Mouse (Mus musculus): ENCODE measurements around the gene Mapk9. TPM values are rescaled to one million over a fixed set of nuclear protein-coding genes. Genes with fewer than 3 reads are reported as not detected.

The Mapk9 gene
- 75.0 and 81.6 TPM in 2 replicates for polyA plus RNA-seq (2015; fragmentation: Nextera tagmentation; extraction: Ambion mirVana)

DNA sequence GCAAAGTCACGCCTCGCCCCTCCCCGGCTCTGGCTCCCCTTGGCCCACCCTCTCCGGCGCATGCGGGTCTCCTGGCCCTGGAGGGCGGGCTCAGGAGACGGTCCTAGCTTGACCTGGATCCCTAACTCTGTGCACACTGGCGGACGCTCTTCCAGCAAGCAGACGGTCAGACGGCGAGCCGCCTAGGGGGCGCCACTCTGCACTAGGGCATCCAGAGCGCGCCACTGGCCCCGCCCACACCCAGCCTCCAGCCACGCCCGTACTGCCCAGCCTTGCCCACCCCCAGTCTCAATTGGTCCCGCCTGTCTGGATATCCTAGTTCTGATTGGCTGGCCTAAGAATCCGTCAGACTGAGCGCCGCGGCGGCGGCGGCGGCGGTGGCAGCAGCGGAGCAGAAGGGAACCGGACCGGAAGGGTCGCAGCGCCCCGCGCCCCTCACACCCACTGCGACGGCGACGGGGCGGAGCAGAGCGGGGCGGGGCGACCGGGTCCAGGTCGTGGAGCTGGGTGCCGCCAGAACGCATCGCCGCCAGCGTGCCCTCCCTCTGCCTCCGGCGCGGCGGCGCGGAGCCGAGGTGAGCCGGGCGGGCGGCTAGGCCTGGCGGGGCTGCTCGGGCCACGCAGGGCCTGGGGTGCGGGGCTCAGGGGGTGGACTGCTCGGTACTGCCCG, at the start of gene Mapk9:
Gene Mapk9, plus strand, starts transcription at position 351 of the 670 bp plus-strand sequence.

DNA sequence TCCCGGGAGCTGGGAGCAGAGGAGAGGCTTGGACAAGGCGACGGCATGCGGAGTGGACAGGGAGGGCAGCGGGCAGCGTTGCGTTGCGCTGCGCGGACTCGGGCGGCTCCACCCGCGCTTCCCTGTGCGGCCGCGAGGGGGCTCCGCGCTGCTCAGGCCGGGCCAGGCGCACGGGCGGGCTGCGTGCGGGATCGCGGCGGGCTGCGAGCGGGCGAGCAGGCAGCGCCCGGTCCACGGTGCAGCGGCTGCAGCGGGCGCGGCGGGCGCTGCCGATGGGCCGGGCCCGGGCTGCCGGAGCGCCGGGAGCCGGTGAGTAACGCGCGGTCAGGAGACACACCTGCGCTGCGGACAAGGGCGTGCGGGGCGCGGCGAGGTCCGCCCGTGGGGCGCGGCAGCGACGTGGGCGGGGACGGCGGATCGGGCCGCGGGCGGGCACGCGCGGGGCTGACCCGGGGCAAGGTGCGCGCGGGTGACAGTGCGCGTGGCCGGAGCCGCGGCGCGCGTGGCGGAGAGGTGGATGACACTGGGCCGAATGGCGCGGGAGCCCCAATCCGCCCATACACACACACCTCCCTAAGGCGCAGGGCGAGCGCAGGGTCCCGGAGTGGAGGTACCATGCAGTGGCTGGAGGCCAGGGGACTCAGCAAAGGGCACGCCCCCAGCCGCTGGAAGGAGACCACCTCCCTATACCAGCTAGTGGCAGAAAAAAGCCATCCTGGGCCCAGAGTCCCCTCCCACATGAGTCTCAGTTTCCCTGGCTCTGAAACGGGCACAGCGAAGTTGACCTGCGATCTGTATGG, 55.3 kb downstream of the Mapk9 start, which contains the start of gene Rasgef1c:
Gene Rasgef1c, plus strand, starts transcription at position 177 of the 800 bp plus-strand sequence.

Small RNA genes lying within 50 kb of the gene (microRNA-seq; reads per million reads assigned to microRNA genes)
- gene Gm23492, result not detected

Other genes with a start within 250 kb of the Mapk9 start
- gene Flt4, start 237.5 kb upstream of the Mapk9 start, polyA plus RNA-seq (2015; fragmentation: Nextera tagmentation; extraction: Ambion mirVana), result 0.95 and 1.4 TPM in 2 replicates
- gene Scgb3a1, start 183.1 kb upstream of the Mapk9 start, polyA plus RNA-seq (2015; fragmentation: Nextera tagmentation; extraction: Ambion mirVana), result 0.53 and 1.1 TPM in 2 replicates
- 26.5 and 29.1 TPM in 2 replicates for gene Cnot6, start 134.0 kb upstream of the Mapk9 start, polyA plus RNA-seq (2015; fragmentation: Nextera tagmentation; extraction: Ambion mirVana)
- gene Gfpt2, start 52.6 kb upstream of the Mapk9 start, polyA plus RNA-seq (2015; fragmentation: Nextera tagmentation; extraction: Ambion mirVana), result 3.8 and 4.3 TPM in 2 replicates
- 32.9 and 36.5 TPM in 2 replicates for gene Rasgef1c, start 55.1 kb downstream of the Mapk9 start, polyA plus RNA-seq (2015; fragmentation: Nextera tagmentation; extraction: Ambion mirVana)
- gene Rnf130, start 178.6 kb downstream of the Mapk9 start, polyA plus RNA-seq (2015; fragmentation: Nextera tagmentation; extraction: Ambion mirVana), result 61.4 and 71.2 TPM in 2 replicates

All from neural tube, postnatal 0 days (tissue).